Mouse (Mus musculus) left cerebral cortex, adult 2 months (tissue): ENCODE results near the gene Itsn1. TPM values are rescaled to one million over a fixed set of nuclear protein-coding genes. Genes with fewer than 3 reads are reported as not detected.

ENCODE experiments used
- DNase-seq, 2 experiments: peaks; one replicate each; pipeline ENCODE4 v3.0.0; 2021 to 2022; ENCODE audit warnings: low spot score in 2 of 2, mixed read lengths in 1 of 2; ENCODE audit errors: extremely low spot score in 1 of 2
- H3K27ac ChIP-seq: fragments of 200-600 bp; 2 replicates; pipeline ENCODE4 v1.8.1; 2022
- H3K4me3 ChIP-seq: fragments of 200-600 bp; 2 replicates; pipeline ENCODE4 v1.8.1; 2022
- CTCF ChIP-seq: fragments of 200-600 bp; IDR thresholded peaks from 2 replicates; pipeline ENCODE4 v1.8.1; 2022; ENCODE audit warnings: antibody characterized with exemption, mild to moderate bottlenecking, moderate library complexity
- intact Hi-C: fragments of 180-260 bp; cut with DNase I; formaldehyde crosslinking; loops from one replicate; pipeline ENCODE4 v1.15.1; 2025
- total RNA-seq, 2 experiments: library from RNA; stranded (reverse); gene quantifications; 2 replicates each; pipeline ENCODE4 v1.2.3; 2021

Itsn1 gene
- total RNA-seq, 2 experiments from 2014 or later, result 133 to 156 TPM

GRCm38 (mm10) chr16:91859958-91860357 is 130.9 kb downstream of the Itsn1 start:
- no peak overlapping the region for H3K27ac ChIP-seq
- no peak for TF ChIP-seq CTCF
- intact Hi-C loops, result no loop called here
- no peak overlapping the region for H3K4me3 ChIP-seq
- no peak for DNase-seq

GRCm38 (mm10) chr16:91860471-91861125 is 131.5 kb downstream of the Itsn1 start:
- DNase-seq, result no peak
- no peak for TF ChIP-seq CTCF
- no peak overlapping the region for H3K4me3 ChIP-seq
- peak overlapping the region; percentile 28; the same call in 1 of the 2 replicates for H3K27ac ChIP-seq
- intact Hi-C loops, result no loop called here

DNA sequence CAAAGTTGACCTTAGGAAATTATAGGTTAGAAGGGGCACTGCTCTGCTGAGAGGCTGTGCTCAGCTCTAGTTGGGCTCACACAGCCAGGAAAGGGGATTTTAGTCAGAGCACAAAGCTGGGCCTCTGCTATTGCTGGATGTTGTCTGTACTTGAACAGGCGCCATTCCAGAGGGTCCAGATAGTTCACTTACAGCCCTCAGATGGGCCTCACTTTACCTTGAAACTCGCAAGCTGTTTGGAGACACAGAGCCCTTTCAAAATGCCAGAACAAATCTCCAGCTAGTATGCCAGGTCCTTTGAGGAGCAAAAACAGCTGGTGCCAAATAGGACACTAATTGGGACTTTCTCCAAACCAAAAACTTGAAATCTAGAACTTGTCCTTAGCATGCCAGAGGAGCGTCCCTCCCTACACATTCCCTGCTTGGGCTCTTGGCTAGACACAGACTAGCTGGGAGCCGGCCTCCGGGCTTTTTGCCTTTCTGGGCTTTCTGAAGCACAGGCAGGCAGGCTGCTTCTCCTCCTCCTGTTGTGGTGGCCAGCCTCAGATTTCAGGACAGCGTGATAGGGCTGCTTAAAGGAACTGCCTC is 132.8 kb downstream of the Itsn1 start:
- DNase-seq, result no peak
- Histone ChIP-seq H3K4me3 (no peak overlapping the region), H3K27ac (peak overlapping the region; percentile 78)
- no peak for TF ChIP-seq CTCF
- intact Hi-C loops, result no loop called here

DNA sequence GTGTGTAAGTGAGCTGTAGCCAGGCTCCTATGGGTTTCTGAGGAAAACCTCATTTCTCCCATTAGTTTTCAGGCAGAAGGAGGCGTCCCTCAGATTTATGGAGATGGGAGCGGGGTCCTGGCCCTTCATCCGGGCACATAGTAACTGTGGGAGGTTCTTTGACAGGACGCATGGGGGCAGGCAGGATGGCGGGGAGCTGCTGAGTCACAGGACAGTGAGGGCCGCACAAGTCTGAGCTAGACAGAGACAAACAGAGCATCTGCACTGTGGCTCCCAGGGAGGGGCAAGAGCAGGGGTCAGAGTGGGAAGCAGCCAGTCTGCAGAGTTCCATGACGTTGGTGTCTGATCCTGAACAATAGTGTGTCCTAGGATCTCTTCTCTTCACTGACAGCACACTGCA is 133.8 kb downstream of the Itsn1 start:
- H3K4me3 ChIP-seq, result no peak overlapping the region
- intact Hi-C loops, result no loop called here
- peak overlapping the region; percentile 42 for H3K27ac ChIP-seq
- no peak for DNase-seq
- no peak for TF ChIP-seq CTCF

DNA sequence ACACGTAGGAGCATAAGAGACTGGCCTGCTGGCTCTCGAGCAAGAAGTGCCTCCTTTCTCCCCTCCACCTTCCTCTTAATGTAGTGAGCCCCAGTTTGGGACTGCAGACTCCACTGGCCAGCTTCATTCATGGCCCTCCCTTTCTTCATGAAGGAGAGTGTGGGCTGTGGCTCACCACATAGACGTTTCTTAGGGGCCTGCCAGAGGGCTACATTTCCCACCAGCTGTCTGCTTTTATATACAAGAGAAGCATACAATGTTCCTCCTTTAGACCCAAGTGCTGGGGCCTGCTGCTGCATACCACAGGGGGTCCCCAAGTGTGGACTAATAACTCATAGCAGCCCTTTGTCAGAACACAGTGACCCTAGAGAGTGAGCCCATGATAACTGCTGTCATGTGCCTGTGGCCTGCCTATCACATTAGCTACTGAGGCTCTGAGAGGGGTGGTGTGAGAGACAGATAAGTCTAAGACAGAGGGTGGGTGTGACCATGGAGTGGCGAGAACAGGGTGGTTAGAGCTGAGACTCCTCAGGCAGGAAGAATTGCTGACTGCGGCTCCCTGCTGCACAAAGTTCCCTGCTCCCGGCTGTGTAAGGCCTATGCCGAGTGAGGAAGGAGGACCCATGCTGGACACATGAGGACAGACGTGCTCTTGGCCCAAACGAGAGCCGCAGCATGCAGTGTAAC is 135.7 kb downstream of the Itsn1 start:
- H3K27ac ChIP-seq, result no peak overlapping the region
- intact Hi-C loops, result no loop called here
- H3K4me3 ChIP-seq, result no peak overlapping the region
- DNase-seq, result no peak
- TF ChIP-seq CTCF, result no peak

- intact Hi-C loops, result no loop called here
- no peak for TF ChIP-seq CTCF
- no peak for DNase-seq
- Histone ChIP-seq H3K4me3 (no peak overlapping the region), H3K27ac (peak overlapping the region; percentile 12; the same call in 1 of the 2 replicates)
These were observed 136.6 kb downstream of the Itsn1 start for GRCm38 (mm10) chr16:91865570-91866257.

DNA sequence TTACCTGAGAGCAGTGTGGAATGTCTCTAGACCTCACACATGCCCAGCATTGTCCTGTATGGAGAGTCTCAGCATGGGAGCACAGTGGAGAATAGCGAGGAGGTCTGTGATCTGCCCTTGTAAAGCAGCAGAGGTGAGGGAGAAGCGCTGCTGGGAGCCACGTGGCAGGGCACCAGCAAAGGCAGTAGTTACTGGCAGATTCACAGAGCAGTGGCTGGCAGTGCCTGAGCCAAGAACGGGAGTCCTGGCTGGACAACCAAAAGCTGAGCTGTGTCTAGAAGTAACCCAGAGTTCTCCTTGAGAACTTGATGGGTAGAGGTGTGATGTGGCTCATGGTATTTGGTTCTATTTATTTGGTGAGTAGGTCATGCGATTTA is 137.2 kb downstream of the Itsn1 start:
- no peak for TF ChIP-seq CTCF
- Histone ChIP-seq H3K27ac (peak overlapping the region; percentile 12; the same call in 1 of the 2 replicates), H3K4me3 (no peak overlapping the region)
- intact Hi-C loops, result no loop called here
- no peak for DNase-seq

- intact Hi-C loops, result no loop called here
- H3K27ac ChIP-seq, result no peak overlapping the region
- DNase-seq, result no peak
- TF ChIP-seq CTCF, result no peak
- no peak overlapping the region for H3K4me3 ChIP-seq
These were observed 138.6 kb downstream of the Itsn1 start for GRCm38 (mm10) chr16:91867672-91868071.

GRCm38 (mm10) chr16:91868943-91869911 is 140.1 kb downstream of the Itsn1 start:
- no peak overlapping the region for H3K27ac ChIP-seq
- no peak for TF ChIP-seq CTCF
- no peak overlapping the region for H3K4me3 ChIP-seq
- DNase-seq, result no peak
- intact Hi-C loops, result no loop called here

DNA sequence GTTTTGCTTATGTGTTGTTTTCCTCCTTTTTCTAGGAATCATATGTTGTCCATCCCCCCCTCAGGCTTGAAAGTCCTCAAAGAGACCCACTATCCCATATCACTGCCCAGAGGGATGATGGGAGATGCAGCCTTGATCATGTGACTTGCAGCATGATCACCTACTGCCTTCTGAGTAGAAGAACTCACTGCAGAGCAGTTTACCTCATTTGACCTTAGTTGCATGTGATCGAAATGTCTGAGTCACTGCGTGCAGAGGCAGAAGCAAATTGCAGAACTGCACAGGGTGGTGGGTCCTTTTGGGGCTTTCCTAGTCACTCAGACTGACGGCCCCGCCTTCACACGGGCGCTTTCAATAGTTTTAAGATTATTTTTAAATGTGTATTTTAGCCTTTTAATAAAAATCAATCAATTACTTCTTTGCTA is 141.1 kb downstream of the Itsn1 start:
- Histone ChIP-seq H3K27ac (no peak overlapping the region), H3K4me3 (no peak overlapping the region)
- TF ChIP-seq CTCF, result no peak
- no peak for DNase-seq
- intact Hi-C loops, result no loop called here

GRCm38 (mm10) chr16:91871188-91871587 is 142.1 kb downstream of the Itsn1 start:
- no peak for DNase-seq

More at GRCm38 (mm10) chr16:91871188-91871587, 142.1 kb downstream of the Itsn1 start:
- H3K27ac ChIP-seq, result no peak overlapping the region
- intact Hi-C loops, result no loop called here
- TF ChIP-seq CTCF, result no peak
- H3K4me3 ChIP-seq, result no peak overlapping the region
